24 mouse cellular contexts compared by ENCODE assay signal in the genomic region with DNA sequence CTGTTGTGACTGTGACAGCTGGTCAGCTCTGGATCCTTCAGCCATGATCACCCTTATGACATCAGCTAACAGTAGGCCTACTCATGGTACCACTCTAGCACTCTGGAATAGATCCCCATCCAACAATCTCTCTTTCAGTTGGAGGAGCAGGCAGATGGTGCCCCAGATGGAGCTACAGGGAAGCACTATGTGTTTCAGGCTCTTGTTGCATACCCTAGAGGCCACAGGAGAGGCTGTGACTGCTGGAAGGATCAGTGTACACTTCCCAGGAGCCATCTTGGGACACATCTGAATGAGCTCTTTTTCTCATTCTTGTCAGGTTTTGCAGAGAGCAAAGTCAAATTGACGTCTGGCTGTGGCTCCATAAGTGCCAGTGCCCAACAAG. TPM values are rescaled to one million over a fixed set of nuclear protein-coding genes. Genes with fewer than 3 reads are reported as not detected.
DNase-seq lines count a peak whose midpoint lies in the region; ATAC-seq lines count a peak whose summit lies in the region.
"Had no signal": no experiment of that assay in that cellular context is flagged by ENCODE, and none has a peak within 500 bp of the region (broad histone marks: within the 10 kb centered on the region; RNA-seq: fewer than 3 reads in every experiment).

No protein-coding gene starts in this region.

- peak overlapping the region; percentile 95 for H3K27ac ChIP-seq in hindbrain, embryonic 10.5 days
- no peak overlapping the region for H3K27ac ChIP-seq in hindbrain, embryonic 16.5 days (ENCODE audit: low read depth, low read length)
- peak overlapping the region; percentile 35; the same call in 1 of the 2 replicates for H3K27ac ChIP-seq in neural tube, embryonic 11.5 days (ENCODE audit: low read depth, low read length)
- no peak overlapping the region for H3K27ac ChIP-seq in kidney, embryonic 16.5 days (ENCODE audit: low read length)
- H3K27ac ChIP-seq: embryonic facial prominence, embryonic 13.5 days; hindbrain, embryonic 13.5 days; intestine, embryonic 15.5 days; kidney, embryonic 15.5 days had no signal

- no peak overlapping the region for H3K9ac ChIP-seq in hindbrain, embryonic 16.5 days (ENCODE audit: low read depth, low read length)
- H3K9ac ChIP-seq in neural tube, embryonic 11.5 days (ENCODE audit: low read length) = no peak overlapping the region
- H3K9ac ChIP-seq in kidney, embryonic 16.5 days (replicated peaks; ENCODE audit: low read length) = no peak overlapping the region
- H3K9ac ChIP-seq: embryonic facial prominence, embryonic 13.5 days; hindbrain, embryonic 13.5 days; intestine, embryonic 15.5 days; kidney, embryonic 15.5 days had no signal

- H3K4me3 ChIP-seq in hindbrain, embryonic 10.5 days = no peak overlapping the region
- no peak overlapping the region for H3K4me3 ChIP-seq in hindbrain, embryonic 16.5 days (ENCODE audit: low read length)
- no peak overlapping the region for H3K4me3 ChIP-seq in neural tube, embryonic 11.5 days (ENCODE audit: low read depth, low read length)
- H3K4me3 ChIP-seq in kidney, embryonic 16.5 days (ENCODE audit: low read length) = no peak overlapping the region
- H3K4me3 ChIP-seq: embryonic facial prominence, embryonic 13.5 days; hindbrain, embryonic 13.5 days; intestine, embryonic 15.5 days; kidney, embryonic 15.5 days had no signal

- H3K36me3 ChIP-seq in hindbrain, embryonic 10.5 days = no peaks in the 10 kb centered on the region
- H3K36me3 ChIP-seq in hindbrain, embryonic 16.5 days (ENCODE audit: control insufficient read depth, insufficient read depth, low read length) = no peaks in the 10 kb centered on the region
- H3K36me3 ChIP-seq in neural tube, embryonic 11.5 days (ENCODE audit: control insufficient read depth, insufficient read depth, low read length) = no peaks in the 10 kb centered on the region
- no peaks in the 10 kb centered on the region for H3K36me3 ChIP-seq in kidney, embryonic 16.5 days (ENCODE audit: insufficient read depth, low read length)
- H3K36me3 ChIP-seq: embryonic facial prominence, embryonic 13.5 days; hindbrain, embryonic 13.5 days; intestine, embryonic 15.5 days; kidney, embryonic 15.5 days had no signal

- ATAC-seq in hindbrain, embryonic 16.5 days = no peak
- ATAC-seq in neural tube, embryonic 11.5 days (ENCODE audit: insufficient read depth, low FRiP score, low TSS enrichment) = no peak
- no peak for ATAC-seq in kidney, embryonic 16.5 days (ENCODE audit: low FRiP score, low TSS enrichment)
- ATAC-seq: CD4-positive, CD25-positive, alpha-beta regulatory T cell, adult 4 months; lung, postnatal 0 days had no signal

- H3K9me3 ChIP-seq in hindbrain, embryonic 10.5 days = no peaks in the 10 kb centered on the region
- no peaks in the 10 kb centered on the region for H3K9me3 ChIP-seq in hindbrain, embryonic 16.5 days (ENCODE audit: control insufficient read depth, low read length)
- no peaks in the 10 kb centered on the region for H3K9me3 ChIP-seq in neural tube, embryonic 11.5 days (ENCODE audit: control insufficient read depth, low read length)
- H3K9me3 ChIP-seq in kidney, embryonic 16.5 days (ENCODE audit: low read length) = no peaks in the 10 kb centered on the region
- H3K9me3 ChIP-seq: embryonic facial prominence, embryonic 13.5 days; hindbrain, embryonic 13.5 days; intestine, embryonic 15.5 days; kidney, embryonic 15.5 days had no signal

- 0 out of 2 replicates have a peak, but pooled peaks cover 9% of the 10 kb centered on the region for H3K27me3 ChIP-seq in hindbrain, embryonic 10.5 days (ENCODE audit: insufficient read depth, poor library complexity, severe bottlenecking)
- H3K27me3 ChIP-seq in hindbrain, embryonic 16.5 days (replicated peaks; ENCODE audit: control insufficient read depth, insufficient read depth, low read length) = no peaks in the 10 kb centered on the region
- no peaks in the 10 kb centered on the region for H3K27me3 ChIP-seq in neural tube, embryonic 11.5 days (ENCODE audit: control insufficient read depth, insufficient read depth, low read length)
- H3K27me3 ChIP-seq in kidney, embryonic 16.5 days (ENCODE audit: insufficient read depth, low read length) = no peaks in the 10 kb centered on the region
- H3K27me3 ChIP-seq: hindbrain, embryonic 13.5 days; intestine, embryonic 15.5 days had no signal

- no peak overlapping the region for H3K4me2 ChIP-seq in hindbrain, embryonic 16.5 days (ENCODE audit: low read length)
- H3K4me2 ChIP-seq in neural tube, embryonic 11.5 days (ENCODE audit: low read depth) = no peak overlapping the region
- no peak overlapping the region for H3K4me2 ChIP-seq in kidney, embryonic 16.5 days (replicated peaks; ENCODE audit: low read depth, low read length)
- H3K4me2 ChIP-seq: embryonic facial prominence, embryonic 13.5 days; heart, embryonic 11.5 days; hindbrain, embryonic 13.5 days; kidney, embryonic 15.5 days had no signal

- WGBS in hindbrain, embryonic 10.5 days = 68% methylated on average over 1 of the region's 1 CpGs
- 29% methylated on average over 1 of the region's 1 CpGs for WGBS in hindbrain, embryonic 16.5 days
- WGBS in neural tube, embryonic 11.5 days = 88% methylated on average over 1 of the region's 1 CpGs
- 54% methylated on average over 1 of the region's 1 CpGs for WGBS in kidney, embryonic 16.5 days

- H3K4me1 ChIP-seq in hindbrain, embryonic 10.5 days (replicated peaks) = peaks cover 97% of the 10 kb centered on the region
- H3K4me1 ChIP-seq in hindbrain, embryonic 16.5 days (ENCODE audit: control insufficient read depth, insufficient read depth, low read depth, low read length) = peaks cover 14% of the 10 kb centered on the region
- peaks cover 44% of the 10 kb centered on the region for H3K4me1 ChIP-seq in neural tube, embryonic 11.5 days (ENCODE audit: control insufficient read depth, insufficient read depth, low read length)
- peaks cover 76% of the 10 kb centered on the region for H3K4me1 ChIP-seq in kidney, embryonic 16.5 days (ENCODE audit: insufficient read depth, low read length)

- DNase-seq in cerebellum, postnatal 14 days = peak; percentile 54 to 56
- no peak for DNase-seq in cerebellum, postnatal 4 days (ENCODE audit: low spot score in 2 of 2)
- no peak for DNase-seq in hindbrain, embryonic 10.5 days (ENCODE audit: low spot score)
- DNase-seq in neural tube, embryonic 11.5 days (ENCODE audit: low spot score) = no peak
- DNase-seq in neural tube, embryonic 10.5 days (ENCODE audit: extremely low spot score, low spot score) = no peak
- DNase-seq: adrenal gland, postnatal 25 days; cerebellum, adult 2 months; gastrocnemius, postnatal 36 days; heart, postnatal 10 days; liver; midbrain, embryonic 14.5 days; thymus, postnatal 25 days had no signal

RNA-seq across cellular contexts. Expression of a gene that starts 8.8 kb away (rescaled TPM):
- polyA plus RNA-seq in hindbrain, embryonic 10.5 days (2016; fragmentation: Nextera tagmentation; extraction: Ambion mirVana) = 77.4 and 108 TPM in 2 replicates
- polyA plus RNA-seq in hindbrain, embryonic 16.5 days (2015; fragmentation: Nextera tagmentation; extraction: Ambion mirVana) = 13.6 and 16.3 TPM in 2 replicates
- 53.7 and 57.8 TPM in 2 replicates for polyA plus RNA-seq in neural tube, embryonic 11.5 days (2014; fragmentation: Nextera tagmentation; extraction: Ambion mirVana)
- 18.4 and 18.8 TPM in 2 replicates for polyA plus RNA-seq in kidney, embryonic 16.5 days (2015; fragmentation: Nextera tagmentation; extraction: Ambion mirVana)

RNA-seq across cellular contexts. Expression of a gene that starts 24.9 kb away (rescaled TPM):
- polyA plus RNA-seq in hindbrain, embryonic 10.5 days (2016; fragmentation: Nextera tagmentation; extraction: Ambion mirVana) = 2.6 and 2.7 TPM in 2 replicates
- 2.1 and 2.3 TPM in 2 replicates for polyA plus RNA-seq in hindbrain, embryonic 16.5 days (2015; fragmentation: Nextera tagmentation; extraction: Ambion mirVana)
- polyA plus RNA-seq in neural tube, embryonic 11.5 days (2014; fragmentation: Nextera tagmentation; extraction: Ambion mirVana) = 1.6 and 1.9 TPM in 2 replicates
- polyA plus RNA-seq in kidney, embryonic 16.5 days (2015; fragmentation: Nextera tagmentation; extraction: Ambion mirVana) = 16.0 and 16.8 TPM in 2 replicates

RNA-seq across cellular contexts. Expression of a gene that starts 39.5 kb away (rescaled TPM):
- 123 and 132 TPM in 2 replicates for polyA plus RNA-seq in hindbrain, embryonic 10.5 days (2016; fragmentation: Nextera tagmentation; extraction: Ambion mirVana)
- 105 and 112 TPM in 2 replicates for polyA plus RNA-seq in hindbrain, embryonic 16.5 days (2015; fragmentation: Nextera tagmentation; extraction: Ambion mirVana)
- 94.8 and 99.8 TPM in 2 replicates for polyA plus RNA-seq in neural tube, embryonic 11.5 days (2014; fragmentation: Nextera tagmentation; extraction: Ambion mirVana)
- polyA plus RNA-seq in kidney, embryonic 16.5 days (2015; fragmentation: Nextera tagmentation; extraction: Ambion mirVana) = 131 and 138 TPM in 2 replicates

RNA-seq across cellular contexts. Expression of a gene that starts 42.7 kb away (rescaled TPM):
- not detected in 2 replicates for polyA plus RNA-seq in hindbrain, embryonic 10.5 days (2016; fragmentation: Nextera tagmentation; extraction: Ambion mirVana)
- polyA plus RNA-seq in hindbrain, embryonic 16.5 days (2015; fragmentation: Nextera tagmentation; extraction: Ambion mirVana) = not detected in 2 replicates
- polyA plus RNA-seq in neural tube, embryonic 11.5 days (2014; fragmentation: Nextera tagmentation; extraction: Ambion mirVana) = not detected in 2 replicates
- polyA plus RNA-seq in kidney, embryonic 16.5 days (2015; fragmentation: Nextera tagmentation; extraction: Ambion mirVana) = 0.54 and 0.82 TPM in 2 replicates
- polyA plus RNA-seq: CD4-positive, CD25-positive, alpha-beta regulatory T cell, adult 4 months; cerebellum, adult 2 months; heart, embryonic 11.5 days; hindbrain, embryonic 13.5 days; intestine, embryonic 15.5 days; large intestine, adult 2 months; liver, embryonic 16.5 days; small intestine, adult 2 months had no signal

RNA-seq across cellular contexts. Expression of a gene that starts 46.8 kb away (rescaled TPM):
- polyA plus RNA-seq in hindbrain, embryonic 10.5 days (2016; fragmentation: Nextera tagmentation; extraction: Ambion mirVana) = not detected in 2 replicates
- polyA plus RNA-seq in hindbrain, embryonic 16.5 days (2015; fragmentation: Nextera tagmentation; extraction: Ambion mirVana) = 0.39 and 1.0 TPM in 2 replicates
- polyA plus RNA-seq in neural tube, embryonic 11.5 days (2014; fragmentation: Nextera tagmentation; extraction: Ambion mirVana) = not detected in 2 replicates
- 0.37 TPM in 1 of 2 replicates, not detected in the other for polyA plus RNA-seq in kidney, embryonic 16.5 days (2015; fragmentation: Nextera tagmentation; extraction: Ambion mirVana)
- polyA plus RNA-seq: CD4-positive, CD25-positive, alpha-beta regulatory T cell, adult 4 months; embryonic facial prominence, embryonic 13.5 days; intestine, embryonic 15.5 days; large intestine, adult 2 months; liver, embryonic 16.5 days; midbrain, embryonic 14.5 days had no signal

Comparison
In these comparisons a context has a peak if more than half of its experiments do, and no peak if none do; other contexts are left out.
1. DNase-seq: peak in cerebellum, postnatal 14 days (2 of 2); none in cerebellum, postnatal 4 days (0 of 2), hindbrain, embryonic 10.5 days (single experiment), neural tube, embryonic 11.5 days (single experiment) and neural tube, embryonic 10.5 days (single experiment).
2. H3K27ac ChIP-seq: peak in hindbrain, embryonic 10.5 days (single experiment) and neural tube, embryonic 11.5 days (single experiment); none in hindbrain, embryonic 16.5 days (single experiment) and kidney, embryonic 16.5 days (single experiment).